Mouse (Mus musculus): Measurements from ENCODE around the gene Chrng. TPM values are rescaled to one million over a fixed set of nuclear protein-coding genes. Genes with fewer than 3 reads are reported as not detected.
A peak's percentile ranks its signal among the peaks of the same experiment; 100 is the strongest.

Gene Chrng
- total and polyA plus RNA-seq, 2 experiments from 2014 or later: 0.25 TPM; not detected in 1

DNA sequence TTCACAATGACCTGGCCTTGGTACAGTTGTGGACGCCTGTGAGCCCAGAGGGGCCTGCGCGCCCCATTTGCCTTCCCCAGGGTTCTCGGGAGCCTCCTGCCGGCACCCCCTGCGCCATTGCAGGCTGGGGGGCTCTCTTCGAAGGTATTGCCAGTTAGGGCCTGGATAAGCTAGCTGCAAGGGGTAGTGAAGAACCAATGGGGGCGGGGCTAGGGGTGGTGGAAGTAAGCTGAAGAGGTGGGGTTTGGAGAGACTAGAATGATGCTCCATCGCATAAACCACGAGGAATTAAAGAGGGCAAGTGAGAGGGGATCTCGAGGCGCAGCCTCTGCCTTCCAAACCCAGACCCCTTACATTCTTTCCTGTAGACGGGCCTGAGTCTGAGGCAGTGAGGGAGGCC lies 18.9 kb upstream of the Chrng start:
- Histone ChIP-seq H3K27me3 (ENCODE audit: control insufficient read depth, insufficient read depth, low read length) (peaks cover 58% of the 10 kb centered on the region), H3K9me3 (replicated peaks; ENCODE audit: control insufficient read depth, low read length) (no peaks in the 10 kb centered on the region), H3K4me1 (ENCODE audit: control insufficient read depth, insufficient read depth) (no peaks in the 10 kb centered on the region), H3K36me3 (replicated peaks; ENCODE audit: control insufficient read depth, insufficient read depth, low read length) (no peaks in the 10 kb centered on the region), H3K4me2 (ENCODE audit: low read depth, low read length) (no peak overlapping the region), H3K4me3 (ENCODE audit: low read depth, low read length) (no peak overlapping the region), H3K9ac (replicated peaks; ENCODE audit: low read depth, low read length) (no peak overlapping the region), H3K27ac (ENCODE audit: low read depth) (no peak overlapping the region)
- no peak for DNase-seq (ENCODE audit: low spot score)
- WGBS: 16% methylated on average over 13 of the region's 13 CpGs
- no peak for TF ChIP-seq EP300 (IDR thresholded peaks at IDR 0.05; ENCODE audit: low read depth)
- no peak for TF ChIP-seq CTCF (IDR thresholded peaks at IDR 0.05; ENCODE audit: low read depth)
- ATAC-seq (ENCODE audit: insufficient read depth, low read depth): no peak

DNA sequence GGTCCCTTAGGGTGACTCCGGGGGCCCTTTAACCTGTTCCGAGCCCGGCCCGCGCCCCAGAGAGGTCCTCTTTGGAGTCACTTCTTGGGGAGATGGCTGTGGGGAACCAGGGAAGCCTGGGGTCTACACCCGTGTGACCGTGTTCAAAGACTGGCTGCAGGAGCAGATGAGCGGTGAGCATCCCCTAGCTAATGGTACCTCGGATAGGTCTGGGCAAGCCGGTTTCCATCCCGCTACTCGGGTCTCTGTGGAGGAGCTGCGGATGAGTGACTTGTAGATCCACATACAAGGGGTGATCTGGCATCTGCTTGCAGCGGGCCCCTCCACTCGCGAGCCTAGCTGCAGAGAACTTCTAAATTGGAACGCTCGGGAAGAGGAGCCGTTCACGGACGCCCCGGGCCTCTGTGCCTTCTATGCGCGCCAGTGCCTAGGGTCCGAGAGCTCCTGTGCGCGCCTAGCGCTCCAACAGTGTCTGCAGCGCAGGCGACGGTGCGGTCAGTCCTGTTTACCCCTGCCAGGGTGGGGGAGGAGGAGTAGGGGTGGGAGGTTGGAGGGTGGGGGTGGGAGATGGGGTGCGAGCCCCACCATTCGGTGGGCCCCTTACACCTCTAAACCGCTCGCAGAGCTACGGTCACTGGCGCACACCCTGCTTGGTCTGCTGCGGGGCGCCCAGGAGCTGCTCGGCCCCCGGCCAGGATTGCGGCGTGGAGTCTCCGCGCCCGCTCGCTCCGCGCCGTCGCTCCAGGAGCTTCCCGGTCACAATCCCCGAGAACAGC lies 18.0 kb upstream of the Chrng start:
- Histone ChIP-seq H3K27me3 (ENCODE audit: control insufficient read depth, insufficient read depth, low read length) (peaks cover 59% of the 10 kb centered on the region), H3K9ac (replicated peaks; ENCODE audit: low read depth, low read length) (peak overlapping the region; percentile 30; the same call in 1 of the 2 replicates), H3K4me1 (ENCODE audit: control insufficient read depth, insufficient read depth) (no peaks in the 10 kb centered on the region), H3K9me3 (replicated peaks; ENCODE audit: control insufficient read depth, low read length) (no peaks in the 10 kb centered on the region), H3K4me3 (ENCODE audit: low read depth, low read length) (peak overlapping the region; percentile 47), H3K27ac (ENCODE audit: low read depth) (no peak overlapping the region), H3K4me2 (ENCODE audit: low read depth, low read length) (peak overlapping the region; percentile 84), H3K36me3 (replicated peaks; ENCODE audit: control insufficient read depth, insufficient read depth, low read length) (no peaks in the 10 kb centered on the region)
- DNase-seq (ENCODE audit: low spot score) (no peak), ATAC-seq (ENCODE audit: insufficient read depth, low read depth) (peak; percentile 25)
- WGBS: 3% methylated on average over 51 of the region's 54 CpGs
- no peak for TF ChIP-seq CTCF (IDR thresholded peaks at IDR 0.05; ENCODE audit: low read depth)
- no peak for TF ChIP-seq EP300 (IDR thresholded peaks at IDR 0.05; ENCODE audit: low read depth)

DNA sequence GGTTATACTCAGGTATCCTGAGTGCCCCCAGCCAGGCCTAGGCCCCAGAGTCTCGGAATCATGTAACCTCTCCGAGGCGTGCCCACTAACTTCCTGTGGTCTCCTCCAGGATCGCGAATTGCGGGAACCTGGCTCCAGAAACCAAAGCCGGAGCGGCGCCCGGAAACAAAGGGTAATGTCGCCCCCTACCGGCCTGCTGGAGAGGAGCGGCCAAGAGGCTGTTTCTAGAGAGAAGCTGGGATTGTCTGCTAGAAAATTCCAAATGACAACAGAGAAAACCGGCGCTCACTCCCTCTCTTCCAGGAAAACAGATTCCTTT lies 17.5 kb upstream of the Chrng start:
- ATAC-seq (ENCODE audit: insufficient read depth, low read depth): peak; percentile 36; the same call in 1 of the 2 replicates

DNA sequence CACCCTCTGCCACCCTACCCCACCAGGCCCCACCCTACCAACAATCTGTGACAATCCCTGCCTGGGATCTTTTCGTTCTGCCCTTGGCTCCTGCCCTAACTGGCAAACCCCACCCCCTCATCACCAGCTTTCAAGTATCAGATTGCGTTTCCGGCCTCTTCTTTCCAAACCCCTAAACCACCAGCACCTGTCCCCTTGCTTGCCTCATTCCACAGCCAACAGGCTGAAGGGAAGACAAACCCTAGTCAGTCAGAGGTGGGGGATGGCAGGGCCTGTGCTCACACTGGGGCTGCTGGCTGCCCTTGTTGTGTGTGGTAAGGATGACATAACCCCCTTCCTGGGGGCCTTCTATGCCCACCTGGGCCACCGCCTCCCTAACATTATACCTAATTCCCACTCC lies 14.0 kb upstream of the Chrng start, which contains the start of gene Chrnd:
Chrnd (plus strand) TSS at position 179 of the 400 bp plus-strand sequence.
- Histone ChIP-seq H3K9me3 (replicated peaks; ENCODE audit: control insufficient read depth, low read length) (no peaks in the 10 kb centered on the region), H3K4me1 (ENCODE audit: control insufficient read depth, insufficient read depth) (no peaks in the 10 kb centered on the region), H3K27ac (ENCODE audit: low read depth) (no peak within 1 kb of the TSS), H3K4me3 (ENCODE audit: low read depth, low read length) (no peak within 1 kb of the TSS), H3K9ac (replicated peaks; ENCODE audit: low read depth, low read length) (no peak within 1 kb of the TSS), H3K4me2 (ENCODE audit: low read depth, low read length) (no peak within 1 kb of the TSS), H3K27me3 (ENCODE audit: control insufficient read depth, insufficient read depth, low read length) (peaks cover 38% of the 10 kb centered on the region), H3K36me3 (replicated peaks; ENCODE audit: control insufficient read depth, insufficient read depth, low read length) (no peaks in the 10 kb centered on the region)
- TF ChIP-seq CTCF (IDR thresholded peaks at IDR 0.05; ENCODE audit: low read depth): no peak
- TF ChIP-seq EP300 (IDR thresholded peaks at IDR 0.05; ENCODE audit: low read depth): no peak
- 32% methylated on average over 4 of the region's 4 CpGs for WGBS
- ATAC-seq (ENCODE audit: insufficient read depth, low read depth): no peak
- no peak for DNase-seq (ENCODE audit: low spot score)

More for the DNA sequence above, 17.5 kb upstream of the Chrng start:
- Histone ChIP-seq H3K4me1 (ENCODE audit: control insufficient read depth, insufficient read depth) (no peaks in the 10 kb centered on the region), H3K9me3 (replicated peaks; ENCODE audit: control insufficient read depth, low read length) (no peaks in the 10 kb centered on the region), H3K4me3 (ENCODE audit: low read depth, low read length) (peak overlapping the region; percentile 47), H3K4me2 (ENCODE audit: low read depth, low read length) (peak overlapping the region; percentile 84), H3K36me3 (replicated peaks; ENCODE audit: control insufficient read depth, insufficient read depth, low read length) (no peaks in the 10 kb centered on the region), H3K9ac (replicated peaks; ENCODE audit: low read depth, low read length) (peak overlapping the region; percentile 30; the same call in 1 of the 2 replicates), H3K27me3 (ENCODE audit: control insufficient read depth, insufficient read depth, low read length) (peaks cover 62% of the 10 kb centered on the region), H3K27ac (ENCODE audit: low read depth) (no peak overlapping the region)
- under 1% methylated on average over 15 of the region's 15 CpGs for WGBS
- peak; percentile 63 for DNase-seq (ENCODE audit: low spot score)
- TF ChIP-seq EP300 (IDR thresholded peaks at IDR 0.05; ENCODE audit: low read depth) (no peak), CTCF (IDR thresholded peaks at IDR 0.05; ENCODE audit: low read depth) (peak; percentile 89)

DNA sequence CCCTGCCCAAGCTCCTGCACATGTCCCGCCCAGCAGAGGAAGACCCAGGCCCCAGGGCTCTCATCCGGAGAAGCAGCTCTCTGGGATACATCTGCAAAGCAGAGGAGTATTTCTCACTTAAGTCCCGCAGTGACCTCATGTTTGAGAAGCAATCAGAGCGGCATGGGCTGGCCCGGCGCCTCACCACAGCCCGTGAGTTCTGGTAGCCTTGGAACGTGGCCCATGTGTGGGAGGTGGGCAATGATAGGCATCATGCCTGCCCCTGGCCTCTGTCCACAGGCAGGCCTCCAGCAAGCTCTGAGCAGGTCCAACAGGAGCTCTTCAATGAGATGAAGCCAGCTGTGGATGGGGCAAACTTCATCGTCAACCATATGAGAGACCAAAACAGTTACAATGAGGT lies 7.2 kb upstream of the Chrng start:
- H3K9me3 ChIP-seq (replicated peaks; ENCODE audit: control insufficient read depth, low read length): no peaks in the 10 kb centered on the region
- no peak overlapping the region for H3K4me2 ChIP-seq (ENCODE audit: low read depth, low read length)
- H3K36me3 ChIP-seq (replicated peaks; ENCODE audit: control insufficient read depth, insufficient read depth, low read length): no peaks in the 10 kb centered on the region
- no peak overlapping the region for H3K9ac ChIP-seq (replicated peaks; ENCODE audit: low read depth, low read length)
- H3K27me3 ChIP-seq (ENCODE audit: control insufficient read depth, insufficient read depth, low read length): no peaks in the 10 kb centered on the region
- no peak for DNase-seq (ENCODE audit: low spot score)
- ATAC-seq (ENCODE audit: insufficient read depth, low read depth): no peak
- H3K27ac ChIP-seq (ENCODE audit: low read depth): no peak overlapping the region
- H3K4me1 ChIP-seq (ENCODE audit: control insufficient read depth, insufficient read depth): peaks cover 6% of the 10 kb centered on the region; the same call in 1 of the 2 replicates
- 62% methylated on average over 9 of the region's 9 CpGs for WGBS
- no peak overlapping the region for H3K4me3 ChIP-seq (ENCODE audit: low read depth, low read length)
- TF ChIP-seq EP300 (IDR thresholded peaks at IDR 0.05; ENCODE audit: low read depth) (no peak), CTCF (IDR thresholded peaks at IDR 0.05; ENCODE audit: low read depth) (no peak)

Data from heart, postnatal 0 days (tissue).